Mouse (Mus musculus) spleen, adult 2 months (tissue): ENCODE results near the gene Anp32a.

Experiments used
- CTCF ChIP-seq: fragments of 200-500 bp; IDR thresholded peaks from 2 replicates; pipeline ENCODE4 v1.5.1; 2011; ENCODE audit warnings: mild to moderate bottlenecking, inconsistent platforms; ENCODE audit not compliant: insufficient read depth, insufficient read length, insufficient replicate concordance; ENCODE audit errors: extremely low read depth
- POLR2A ChIP-seq: fragments of 200-500 bp; IDR thresholded peaks from 2 replicates; pipeline ENCODE4 v1.6.1; 2011; ENCODE audit warnings: low read depth, low read length, inconsistent platforms

DNA sequence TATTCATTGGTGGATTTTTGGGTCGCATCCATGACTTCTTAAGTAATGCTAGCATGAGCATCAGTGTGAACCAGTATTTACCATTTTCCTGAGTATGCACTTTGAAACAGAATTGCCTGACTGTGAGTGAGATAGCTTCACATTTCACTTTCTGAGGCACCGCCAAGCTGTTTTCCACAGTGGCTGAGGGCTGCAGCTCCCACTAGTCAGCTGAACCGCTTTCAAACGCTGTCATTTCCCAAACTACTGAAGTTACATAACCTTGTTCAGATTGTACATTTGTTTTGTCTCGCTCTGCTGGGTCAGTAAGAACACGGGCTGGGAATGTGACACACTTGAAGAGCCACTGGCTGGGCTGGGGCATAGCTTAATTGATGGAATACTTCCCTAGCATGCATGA is 25.5 kb upstream of the Anp32a start:
- TF ChIP-seq CTCF (no peak), POLR2A (no peak)
